Mouse (Mus musculus) WW6 (cell line): ENCODE data around the gene Zscan10.

Experiments
- DNase-seq: peaks from one replicate; pipeline ENCODE4 v3.0.0-alpha.2; 2013; ENCODE audit warnings: low read depth, low spot score

The Zscan10 gene

GRCm38 (mm10) chr17:23651363-23651762 lies 50.7 kb downstream of the Zscan10 start:
- no peak for DNase-seq

- no peak for DNase-seq
These were observed 52.7 kb downstream of the Zscan10 start for GRCm38 (mm10) chr17:23653324-23653723.

DNA sequence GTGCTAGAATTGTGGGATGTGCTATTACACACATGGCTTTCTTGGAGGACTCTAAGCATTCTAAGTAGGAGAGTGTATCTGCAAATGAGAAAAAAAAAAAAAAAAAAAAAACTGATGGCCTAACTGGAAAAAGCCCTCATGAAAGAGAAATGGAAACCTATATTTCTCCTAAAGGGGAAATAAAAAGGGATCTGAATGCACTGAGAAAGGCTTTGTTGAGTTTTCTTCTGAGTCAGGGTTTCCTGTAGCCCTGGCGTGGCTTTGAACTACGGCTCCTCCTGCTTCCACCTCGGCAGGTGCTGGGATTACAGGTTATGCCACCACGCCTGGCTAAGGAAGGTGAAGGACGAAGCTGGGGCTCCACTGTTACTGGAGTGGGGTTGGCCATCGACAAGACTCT lies 53.3 kb downstream of the Zscan10 start:
- no peak for DNase-seq

DNA sequence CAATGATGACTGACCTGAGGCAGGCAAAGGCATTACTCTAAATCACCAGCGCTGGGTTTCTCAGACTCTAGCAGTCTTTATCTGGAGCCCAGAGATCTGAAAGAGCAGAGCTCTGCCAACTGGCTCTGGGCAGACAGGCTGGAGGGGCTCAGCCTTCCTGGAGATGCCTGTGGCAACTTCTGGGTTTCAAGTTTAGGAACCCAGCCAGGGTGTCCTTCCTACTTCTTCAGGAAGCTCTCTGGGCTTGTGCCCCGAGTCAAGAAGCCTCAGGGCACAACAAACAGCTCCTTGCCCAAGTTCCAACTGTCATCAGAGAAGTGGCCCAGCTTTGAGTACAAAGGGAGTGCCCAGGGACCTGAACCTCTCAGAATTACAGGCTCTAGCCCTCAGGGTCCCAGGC lies 53.8 kb downstream of the Zscan10 start:
- no peak for DNase-seq

GRCm38 (mm10) chr17:23658450-23658849 lies 57.8 kb downstream of the Zscan10 start:
- no peak for DNase-seq

GRCm38 (mm10) chr17:23660117-23660875 lies 59.6 kb downstream of the Zscan10 start, which contains the start of gene Bicdl2:
Gene Bicdl2 (plus strand): TSS chr17:23660506.
- DNase-seq, result no peak
